Mouse (Mus musculus) spleen, adult 18-20 months (tissue): ENCODE data around the gene Zmynd11.

Source experiments
- DNase-seq, 2 experiments: peaks; one replicate each; pipeline ENCODE4 v3.0.0; 2022; ENCODE audit warnings: mixed read lengths in 2 of 2

Gene Zmynd11

GRCm38 (mm10) chr13:9649894-9650293 is 115.2 kb downstream of the Zmynd11 start:
- no peak for DNase-seq

GRCm38 (mm10) chr13:9648716-9649115 is 116.4 kb downstream of the Zmynd11 start:
- DNase-seq: no peak

- no peak for DNase-seq
Observed at GRCm38 (mm10) chr13:9637949-9638348, 127.2 kb downstream of the Zmynd11 start.

- DNase-seq: no peak
Observed at GRCm38 (mm10) chr13:9636505-9636904, 128.6 kb downstream of the Zmynd11 start.

GRCm38 (mm10) chr13:9635951-9636350 is 129.2 kb downstream of the Zmynd11 start:
- no peak for DNase-seq
